Mouse (Mus musculus) lung, adult 2 months (tissue): ENCODE results near the gene Hnrnph1.

Experiments
- CTCF ChIP-seq: fragments of 200-500 bp; IDR thresholded peaks from 2 replicates; pipeline ENCODE4 v1.5.1; 2011; ENCODE audit warnings: mild to moderate bottlenecking, low read length, control low read depth; ENCODE audit not compliant: insufficient read depth
- POLR2A ChIP-seq: fragments of 200-500 bp; IDR thresholded peaks from 2 replicates; pipeline ENCODE4 v1.6.1; 2011; ENCODE audit warnings: low read depth, mild to moderate bottlenecking, control low read depth, low read length, borderline replicate concordance; ENCODE audit errors: extremely low read depth

DNA sequence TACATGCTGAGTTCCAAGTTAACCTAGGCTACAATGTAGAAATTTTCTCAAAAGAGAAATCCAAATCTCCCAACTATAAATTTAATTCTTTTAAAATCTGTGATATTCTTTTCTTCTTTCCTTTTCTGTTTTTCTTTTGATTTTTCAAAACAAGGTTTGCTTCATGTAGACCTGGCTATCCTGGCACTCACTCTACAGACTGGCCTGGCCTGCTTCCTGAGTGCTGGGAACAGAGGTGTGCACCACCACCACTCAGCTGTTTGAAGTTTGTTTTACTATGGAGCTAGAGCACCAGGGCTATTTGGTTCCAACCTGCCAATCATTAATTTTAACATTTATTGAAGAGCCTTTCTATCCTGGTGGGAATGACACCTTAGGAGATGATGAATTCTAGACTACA lies 3.7 kb upstream of the Hnrnph1 start:
- TF ChIP-seq CTCF (no peak), POLR2A (no peak)
